Mouse (Mus musculus) neutrophil, adult 65 days (primary cell): ENCODE results near the gene Mgst3. TPM values are rescaled to one million over a fixed set of nuclear protein-coding genes. Genes with fewer than 3 reads are reported as not detected.

Experiments
- total RNA-seq: library from RNA; stranded (reverse); gene quantifications from 2 replicates; pipeline ENCODE4 v1.2.4, GENCODE M21; 2023

Gene Mgst3
- total RNA-seq = 3.8 and 4.1 TPM in 2 replicates

GRCm38 (mm10) chr1:167393683-167394492 lies at the start of gene Mgst3:
TSS of gene Mgst3 (minus strand) at chr1:167393841.

GRCm38 (mm10) chr1:167349815-167350596 lies 43.6 kb downstream of the Mgst3 start, which contains the start of gene Aldh9a1:
TSS of gene Aldh9a1 (plus strand) at chr1:167349991.

Other genes with a start within 250 kb of the Mgst3 start
- gene Uck2, start 108.5 kb downstream of the Mgst3 start, total RNA-seq = 26.1 and 32.7 TPM in 2 replicates
- gene Tmco1, start 85.5 kb downstream of the Mgst3 start, total RNA-seq = 23.6 and 32.6 TPM in 2 replicates
- 24.6 and 30.5 TPM in 2 replicates for gene Aldh9a1, start 43.9 kb downstream of the Mgst3 start, total RNA-seq
- not detected in 2 replicates for gene Lrrc52, start 72.9 kb upstream of the Mgst3 start, total RNA-seq
- not detected in 2 replicates for gene Rxrg, start 204.5 kb upstream of the Mgst3 start, total RNA-seq